Mouse (Mus musculus) cerebellum, adult 2 months (tissue): Measurements from ENCODE around the gene March10. TPM values are rescaled to one million over a fixed set of nuclear protein-coding genes. Genes with fewer than 3 reads are reported as not detected.
A peak's percentile ranks its signal among the peaks of the same experiment; 100 is the strongest.

ENCODE experiments used
- DNase-seq, 2 experiments: peaks; one replicate each; pipeline ENCODE4 v3.0.0; 2021
- H3K27ac ChIP-seq: fragments of 200-500 bp; 2 replicates; pipeline ENCODE4 v1.5.1; 2012; ENCODE audit warnings: low read length, control low read depth, inconsistent platforms; ENCODE audit not compliant: insufficient read depth
- H3K27me3 ChIP-seq: fragments of 200-500 bp; 2 replicates; pipeline ENCODE4 v1.6.1; 2012; ENCODE audit warnings: inconsistent platforms, mild to moderate bottlenecking, low read length, moderate library complexity; ENCODE audit not compliant: control insufficient read depth, insufficient read depth
- H3K4me1 ChIP-seq: fragments of 200-500 bp; 2 replicates; pipeline ENCODE4 v1.6.1; 2011; ENCODE audit warnings: low read length; ENCODE audit not compliant: control insufficient read depth, insufficient read depth
- H3K4me3 ChIP-seq: fragments of 200-500 bp; replicated peaks from 2 replicates; pipeline ENCODE3; 2011; ENCODE audit warnings: mild to moderate bottlenecking, low read depth, low read length, control low read depth; ENCODE audit not compliant: insufficient read depth
- CTCF ChIP-seq: fragments of 200-500 bp; IDR thresholded peaks from 2 replicates; pipeline ENCODE4 v1.5.1; 2011; ENCODE audit warnings: low read depth, mild to moderate bottlenecking, control low read depth, low read length, moderate library complexity, borderline replicate concordance; ENCODE audit not compliant: insufficient read depth
- POLR2A ChIP-seq: fragments of 200-500 bp; IDR thresholded peaks from 2 replicates; pipeline ENCODE4 v1.6.1; 2011; ENCODE audit warnings: low read length, control low read depth, borderline replicate concordance; ENCODE audit not compliant: insufficient read depth
- WGBS: fragments of 180-500 bp; shearing (Covaris S2); methylation state at CpG from one replicate; pipeline ENCODE4 v1.1.7; 2018; 5-methylcytosine and 5-hydroxymethylcytosine counted together
- polyA plus RNA-seq: library from polyadenylated mRNA; depleted of rRNA; stranded (reverse); fragments of >200 nt; gene quantifications from 2 replicates; pipeline ENCODE4 v1.2.3, GENCODE M21; 2012

March10 gene
- polyA plus RNA-seq, 1 experiment = 0.39 TPM

DNA sequence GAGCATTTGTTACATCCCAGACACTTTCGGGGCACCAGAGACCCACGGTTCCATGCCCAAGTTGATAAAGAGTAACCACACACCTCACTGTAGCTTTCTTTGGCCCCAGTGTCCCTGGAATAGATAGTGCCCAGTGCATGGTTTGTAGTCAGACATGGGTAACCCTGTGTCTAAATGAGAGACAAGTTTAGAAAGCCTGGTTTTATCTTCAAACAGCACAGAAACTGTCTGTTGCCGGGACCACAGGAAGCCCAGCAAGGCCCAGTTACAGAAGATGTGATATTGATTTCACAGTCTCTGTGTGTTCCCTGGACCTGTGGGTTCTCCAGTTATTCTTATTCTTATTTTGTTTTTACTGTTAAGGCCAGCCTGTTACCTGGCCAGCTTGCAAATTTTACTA lies 89.4 kb downstream of the March10 start:
- Histone ChIP-seq H3K27ac (no peak overlapping the region), H3K27me3 (no peaks in the 10 kb centered on the region), H3K4me1 (peaks cover 5% of the 10 kb centered on the region), H3K4me3 (no peak overlapping the region)
- 82% methylated on average over 3 of the region's 3 CpGs for WGBS
- DNase-seq = no peak
- TF ChIP-seq CTCF (no peak), POLR2A (no peak)

GRCm38 (mm10) chr11:105366051-105366450 lies 90.5 kb downstream of the March10 start:
- no peaks in the 10 kb centered on the region for H3K27me3 ChIP-seq
- WGBS = 87% methylated on average over 4 of the region's 4 CpGs
- peaks cover 9% of the 10 kb centered on the region for H3K4me1 ChIP-seq
- no peak overlapping the region for H3K4me3 ChIP-seq
- no peak for TF ChIP-seq POLR2A
- H3K27ac ChIP-seq = no peak overlapping the region
- DNase-seq = no peak

- no peak for DNase-seq
- no peak overlapping the region for H3K4me3 ChIP-seq
- no peaks in the 10 kb centered on the region for H3K27me3 ChIP-seq
- WGBS = 86% methylated on average over 3 of the region's 3 CpGs
- TF ChIP-seq POLR2A = no peak
- TF ChIP-seq CTCF = no peak
- H3K27ac ChIP-seq = no peak overlapping the region
- H3K4me1 ChIP-seq = peaks cover 9% of the 10 kb centered on the region
Observed at GRCm38 (mm10) chr11:105365611-105366010, 90.9 kb downstream of the March10 start.

DNA sequence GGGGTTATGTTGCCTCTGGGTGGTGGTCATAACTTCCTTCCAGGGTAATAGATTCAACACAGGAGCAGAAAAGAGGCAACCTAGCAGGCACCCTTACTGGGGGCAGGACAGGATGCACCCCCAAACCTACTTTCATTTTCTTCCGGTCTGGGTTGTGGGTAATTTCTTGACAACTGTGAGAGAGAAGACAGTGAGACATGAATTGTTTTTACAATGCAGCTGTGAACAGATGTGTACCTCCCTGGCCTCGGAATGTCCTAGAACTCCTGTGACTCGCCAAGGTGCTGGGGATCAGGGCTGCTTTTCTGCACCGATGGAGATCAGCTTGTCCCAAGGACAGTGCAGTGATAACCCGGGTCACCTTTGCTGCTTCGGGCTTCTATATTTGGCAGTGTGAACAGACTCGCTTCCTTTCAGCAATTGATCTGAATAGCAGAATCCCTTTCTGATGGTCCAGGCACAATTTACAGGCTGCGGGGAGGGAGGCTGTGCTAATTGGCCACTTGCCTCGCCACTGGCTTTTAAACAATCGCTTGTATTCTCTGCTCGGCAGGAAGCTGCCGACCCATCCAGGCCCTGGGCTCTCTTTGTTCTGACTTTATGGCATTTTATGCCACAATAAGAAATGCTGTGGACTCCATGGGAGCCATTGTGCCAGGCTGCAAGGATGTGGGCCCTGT lies 92.0 kb downstream of the March10 start:
- H3K4me1 ChIP-seq = peaks cover 9% of the 10 kb centered on the region
- no peak for TF ChIP-seq POLR2A
- no peak for TF ChIP-seq CTCF
- peak in 1 of 2 experiments; percentile 30 for DNase-seq
- WGBS = 57% methylated on average over 12 of the region's 12 CpGs
- no peak overlapping the region for H3K4me3 ChIP-seq
- H3K27me3 ChIP-seq = no peaks in the 10 kb centered on the region
- H3K27ac ChIP-seq = no peak overlapping the region

- Histone ChIP-seq H3K27ac (no peak overlapping the region), H3K4me1 (peaks cover 9% of the 10 kb centered on the region), H3K4me3 (no peak overlapping the region), H3K27me3 (no peaks in the 10 kb centered on the region)
- no peak for DNase-seq
- WGBS = 81% methylated on average over 12 of the region's 12 CpGs
- TF ChIP-seq POLR2A (no peak), CTCF (no peak)
Observed at GRCm38 (mm10) chr11:105363598-105364385, 92.7 kb downstream of the March10 start.

DNA sequence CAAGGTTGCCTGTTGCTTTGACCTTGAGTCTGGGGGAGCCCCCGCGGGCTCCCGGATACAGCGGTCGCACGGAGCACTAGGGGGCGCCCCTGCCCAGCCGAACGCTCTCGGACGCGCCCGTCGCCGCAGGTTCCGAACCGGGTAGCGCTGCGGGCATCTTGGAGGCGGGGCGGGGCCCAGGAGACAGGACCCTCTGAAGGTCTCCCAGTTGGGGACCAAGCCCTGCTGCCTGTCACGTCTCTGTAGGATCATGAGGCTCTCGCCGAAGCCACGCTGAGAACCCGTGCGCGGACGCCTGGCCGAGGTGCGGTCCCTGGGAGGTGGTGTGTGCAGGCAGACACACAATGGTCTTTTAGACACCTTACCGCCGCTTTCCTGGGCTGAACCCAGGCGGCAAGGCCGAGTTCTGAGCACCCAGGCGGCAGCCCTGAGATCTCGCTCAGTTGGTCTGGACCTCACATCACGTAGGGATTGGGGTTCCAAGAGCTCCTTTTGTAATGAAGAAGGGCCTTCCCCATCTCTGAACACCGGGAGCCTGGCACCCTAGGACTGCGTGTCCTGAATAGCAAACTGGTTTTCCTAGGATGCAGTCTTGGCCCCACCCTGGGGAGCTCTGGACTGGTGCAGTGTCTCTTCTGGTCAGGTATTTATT lies 93.5 kb downstream of the March10 start:
- Histone ChIP-seq H3K4me1 (peaks cover 9% of the 10 kb centered on the region), H3K4me3 (peak overlapping the region; percentile 47), H3K27ac (no peak overlapping the region), H3K27me3 (no peaks in the 10 kb centered on the region)
- peak; percentile 67 to 77 for DNase-seq
- TF ChIP-seq CTCF = peak; percentile 50; the same call in 1 of the 2 replicates
- no peak for TF ChIP-seq POLR2A
- WGBS = 2% methylated on average over 40 of the region's 40 CpGs

DNA sequence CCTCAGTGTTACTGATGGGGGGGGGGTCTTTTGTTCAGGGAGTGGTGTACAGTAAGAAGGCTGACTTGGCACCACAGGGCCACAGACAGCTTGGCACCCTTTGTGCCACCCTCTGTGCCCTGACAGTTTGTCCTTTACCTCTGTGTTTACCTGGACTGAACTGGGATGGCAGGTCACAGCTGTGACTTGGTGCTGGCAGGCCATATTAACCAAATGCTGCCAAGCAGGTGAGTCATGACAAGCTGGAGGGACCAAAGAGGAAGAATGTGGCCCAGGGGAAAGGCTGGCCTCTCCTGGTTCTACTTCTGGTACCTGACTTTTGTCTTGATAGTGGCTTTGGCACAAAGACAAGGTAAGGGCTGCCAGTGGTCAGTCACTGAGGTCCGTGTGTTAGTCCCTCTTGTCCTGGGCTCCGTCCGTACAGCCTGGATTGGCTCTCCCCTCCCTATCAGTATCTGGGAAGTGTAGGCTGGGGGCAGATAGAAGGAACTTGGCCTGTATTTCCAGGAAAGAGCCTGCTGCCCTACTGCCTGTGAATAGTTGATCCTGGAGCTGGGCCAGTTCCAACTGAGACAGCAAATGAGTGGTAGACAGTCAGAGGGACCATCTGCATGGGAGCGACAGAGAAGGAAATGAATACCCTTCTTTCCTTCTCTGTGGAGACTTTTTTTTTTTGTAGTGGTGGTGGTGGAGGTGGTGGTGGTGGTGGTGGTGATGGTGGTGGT lies 94.3 kb downstream of the March10 start:
- peak; percentile 58 to 68 for DNase-seq
- Histone ChIP-seq H3K4me3 (no peak overlapping the region), H3K27me3 (no peaks in the 10 kb centered on the region), H3K4me1 (peaks cover 9% of the 10 kb centered on the region), H3K27ac (no peak overlapping the region)
- 37% methylated on average over 4 of the region's 4 CpGs for WGBS
- TF ChIP-seq POLR2A = no peak
- no peak for TF ChIP-seq CTCF

DNA sequence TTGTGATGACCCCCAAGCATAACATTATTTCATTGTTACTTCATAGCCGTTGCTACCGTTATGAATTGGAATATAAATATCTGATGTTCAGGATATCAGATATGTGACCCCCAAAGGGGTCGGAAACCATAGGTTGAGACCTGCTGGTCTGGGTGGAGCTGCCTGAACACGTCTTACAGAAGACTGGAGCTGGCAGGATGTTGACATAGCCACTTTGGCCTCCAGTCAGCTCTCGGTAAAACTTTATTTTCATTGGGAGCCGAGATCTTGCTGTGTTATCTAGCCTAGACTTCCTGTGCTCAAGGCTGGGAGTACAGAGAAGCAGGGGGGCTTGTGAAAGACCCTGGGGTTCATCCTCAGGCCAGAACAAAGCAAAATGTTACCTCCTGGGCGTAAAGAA lies 100.2 kb downstream of the March10 start:
- H3K4me1 ChIP-seq = peaks cover 16% of the 10 kb centered on the region
- no peak for DNase-seq
- no peak overlapping the region for H3K27ac ChIP-seq
- TF ChIP-seq CTCF = no peak
- no peak for TF ChIP-seq POLR2A
- no peak overlapping the region for H3K4me3 ChIP-seq
- no peaks in the 10 kb centered on the region for H3K27me3 ChIP-seq
- WGBS = 91% methylated on average over 7 of the region's 7 CpGs
